Mouse (Mus musculus) brain, embryonic 14.5 days (tissue): ENCODE results near the gene Stard3.

Experiments used
- CTCF ChIP-seq: fragments of 200-500 bp; IDR thresholded peaks from 2 replicates; pipeline ENCODE4 v1.5.1; 2012; ENCODE audit warnings: inconsistent platforms, mild to moderate bottlenecking, moderate library complexity, borderline replicate concordance; ENCODE audit not compliant: insufficient read depth, insufficient read length; ENCODE audit errors: extremely low read depth
- POLR2A ChIP-seq: fragments of 200-500 bp; IDR thresholded peaks from 2 replicates; pipeline ENCODE4 v1.6.1; 2012; ENCODE audit warnings: mild to moderate bottlenecking, inconsistent platforms, borderline replicate concordance; ENCODE audit not compliant: poor library complexity, insufficient read depth, insufficient read length, severe bottlenecking; ENCODE audit errors: extremely low read depth

GRCm38 (mm10) chr11:98326741-98327135 is 31.4 kb upstream of the Stard3 start:
- TF ChIP-seq POLR2A (no peak), CTCF (no peak)
